Mouse (Mus musculus): ENCODE data around the gene Mvk.

Gene Mvk

DNA sequence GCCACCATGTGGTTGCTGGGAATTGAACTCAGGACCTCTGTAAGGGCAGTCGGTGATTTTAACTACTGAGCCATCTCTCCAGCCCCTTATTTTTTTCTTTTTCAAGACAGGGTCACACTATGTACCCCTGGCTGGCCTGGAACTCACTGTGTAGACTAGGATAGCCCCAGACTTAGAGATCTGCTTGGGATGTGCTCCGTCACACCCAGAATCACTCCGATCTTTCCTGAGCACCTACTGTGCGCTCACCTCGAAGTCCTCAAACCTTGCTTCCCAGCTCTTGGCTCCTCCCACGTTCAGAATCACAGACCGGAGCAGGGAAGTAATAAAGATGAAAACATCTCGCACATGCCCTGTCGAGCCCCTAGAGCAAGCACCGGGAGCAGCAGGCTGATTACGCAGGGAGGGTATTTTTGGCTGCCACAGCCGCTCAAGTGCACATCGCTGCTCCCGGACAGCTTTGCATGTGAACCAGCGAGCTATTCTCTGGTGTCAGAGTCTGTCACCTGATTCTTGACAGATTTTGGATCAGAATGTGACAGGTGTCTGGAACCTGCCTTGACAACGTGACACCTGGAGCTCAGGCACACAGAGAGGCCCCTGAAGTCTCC, 13.0 kb downstream of the Mvk start:
- no peak for DNase-seq (ENCODE audit: low spot score)

- peak; percentile 69 for DNase-seq (ENCODE audit: low spot score)
These were observed 17.2 kb downstream of the Mvk start for GRCm38 (mm10) chr5:114461238-114461637.

- DNase-seq (ENCODE audit: low spot score): no peak
These were observed 18.3 kb downstream of the Mvk start for GRCm38 (mm10) chr5:114462067-114463040.

DNA sequence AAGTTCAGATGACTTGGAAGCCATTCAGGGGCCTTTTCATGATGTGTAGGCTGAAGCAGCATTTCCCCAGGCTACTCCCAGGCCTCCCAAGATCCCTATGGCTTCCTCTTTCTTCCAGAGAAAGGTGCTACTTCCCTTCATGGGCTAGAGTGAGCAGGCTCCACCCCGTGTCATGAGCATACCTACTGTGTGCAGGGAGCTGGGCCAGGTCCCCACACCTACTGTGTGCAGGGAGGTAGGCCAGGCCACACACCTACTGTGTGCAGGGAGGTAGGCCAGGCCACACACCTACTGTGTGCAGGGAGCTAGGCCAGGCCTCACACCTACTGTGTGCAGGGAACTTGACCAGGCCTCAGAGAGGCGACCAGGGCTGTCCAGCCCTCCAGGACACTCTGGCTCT, 20.5 kb downstream of the Mvk start:
- DNase-seq (ENCODE audit: low spot score): no peak

DNA sequence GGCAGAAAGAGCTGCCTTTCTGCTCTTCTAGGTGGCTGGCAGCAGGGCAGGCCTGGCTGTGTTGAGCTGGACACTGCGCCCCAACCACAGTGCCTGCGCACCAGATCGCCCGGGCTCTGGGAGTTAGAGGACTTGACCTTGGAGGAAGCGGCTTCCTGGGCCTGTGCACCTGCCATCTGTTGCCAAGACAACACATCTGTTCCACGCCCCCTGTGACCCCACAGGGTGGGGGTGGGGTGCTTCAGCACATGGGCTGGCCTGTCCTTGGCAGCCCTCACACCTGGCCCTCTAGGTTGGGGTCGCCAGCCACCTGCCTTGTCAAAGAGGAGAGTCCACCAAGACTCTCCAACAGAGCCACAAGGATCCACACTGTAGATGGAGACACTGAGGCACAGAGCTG, 21.6 kb downstream of the Mvk start:
- peak; percentile 25 for DNase-seq (ENCODE audit: low spot score)

DNA sequence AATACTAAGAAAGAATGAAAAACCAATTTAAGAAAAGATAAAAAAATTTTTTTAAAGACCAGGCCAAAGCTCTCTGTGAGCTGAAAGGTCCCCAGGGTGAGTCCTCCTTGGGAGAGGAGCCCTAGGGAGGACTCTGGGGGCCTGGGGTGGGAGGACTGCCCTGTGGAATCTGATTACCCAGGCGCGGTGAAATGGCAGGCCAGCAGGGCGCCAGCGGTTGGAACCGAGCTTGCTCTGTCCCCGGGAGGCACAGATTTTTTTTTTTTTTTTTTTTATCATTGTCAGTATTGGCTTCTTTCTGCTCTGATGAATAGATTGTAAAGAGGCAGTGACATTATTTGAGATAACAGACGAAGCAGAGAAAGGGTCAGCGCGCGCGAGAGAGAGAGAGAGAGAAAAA, 22.9 kb downstream of the Mvk start:
- no peak for DNase-seq (ENCODE audit: low spot score)

- peak; percentile 82 for DNase-seq (ENCODE audit: low spot score)
These were observed 23.4 kb downstream of the Mvk start for GRCm38 (mm10) chr5:114467430-114467829.

DNA sequence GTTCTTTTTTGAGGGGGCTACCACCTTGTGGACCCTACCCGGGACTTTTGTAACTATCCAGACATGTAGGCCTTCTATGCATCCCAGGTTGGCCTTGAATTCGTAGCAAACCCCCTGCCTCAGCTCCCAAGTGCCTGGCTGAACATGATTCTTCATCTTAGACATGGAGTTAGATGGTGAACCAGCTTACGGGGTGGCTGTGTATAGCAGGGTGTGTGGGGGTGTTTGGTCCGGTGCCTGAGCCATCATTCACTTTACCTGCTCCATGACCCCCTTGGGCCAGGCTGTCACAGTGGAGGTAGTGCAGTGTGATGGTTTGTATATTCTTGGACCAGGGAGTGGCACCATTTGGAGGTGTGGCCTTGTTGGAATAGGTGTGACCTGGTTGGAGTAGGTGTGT, 23.9 kb downstream of the Mvk start:
- no peak for DNase-seq (ENCODE audit: low spot score)

DNA sequence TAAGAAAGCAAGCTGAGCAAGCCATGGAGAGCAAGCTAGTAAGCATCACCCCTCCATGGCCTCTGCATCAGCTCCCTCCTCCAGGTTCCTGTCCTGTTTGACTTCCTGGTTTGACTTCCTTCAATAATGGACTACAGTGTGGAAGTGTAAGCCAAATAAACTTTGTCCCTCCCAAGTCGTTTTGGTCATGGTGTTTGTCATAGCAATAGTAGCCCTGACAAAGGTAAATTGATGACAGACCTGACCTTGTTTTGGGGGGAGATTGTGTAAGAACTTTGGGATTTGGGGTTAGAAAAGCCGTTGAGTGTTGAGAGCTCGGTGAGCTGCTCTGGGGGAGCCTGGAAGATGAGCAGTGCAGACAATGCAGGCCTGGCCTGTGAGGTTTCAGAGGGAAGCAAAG, 26.3 kb downstream of the Mvk start:
- no peak for DNase-seq (ENCODE audit: low spot score)

DNA sequence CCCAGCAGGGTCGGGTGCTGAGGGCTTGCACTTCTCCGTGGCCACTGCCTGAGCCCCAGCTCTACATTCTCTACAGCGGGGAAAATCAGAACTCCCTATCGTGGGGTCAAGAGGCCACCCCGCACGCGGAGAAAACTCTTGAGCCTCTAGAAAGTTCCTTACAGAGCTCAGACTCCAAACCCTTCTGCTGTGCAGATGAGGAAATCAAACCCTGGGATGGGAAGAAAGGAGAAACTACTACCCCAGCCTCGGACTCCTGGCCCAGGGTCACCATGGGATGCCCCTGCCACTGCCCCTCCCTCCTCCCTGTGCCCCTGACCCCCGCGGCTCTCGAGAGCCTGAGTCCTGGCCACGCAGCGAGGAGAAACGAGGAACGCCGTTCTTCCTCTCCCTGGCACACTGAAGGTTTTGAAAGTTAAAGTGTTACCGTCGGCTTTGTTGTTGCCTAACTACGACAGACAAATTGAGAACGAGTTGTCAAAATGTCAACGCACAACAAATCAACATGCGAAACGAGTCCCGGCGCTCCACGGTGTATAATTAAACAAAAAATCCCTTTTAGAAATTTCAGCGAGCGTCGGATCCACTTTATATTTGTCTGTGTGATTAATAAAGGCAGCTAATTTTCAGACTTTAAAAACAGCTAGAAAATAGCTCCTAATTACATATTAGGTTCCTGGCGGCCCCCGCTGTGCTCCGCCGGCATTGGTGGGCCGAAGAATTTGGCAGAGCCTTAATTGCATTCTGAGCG, 30.8 kb downstream of the Mvk start:
- DNase-seq (ENCODE audit: low spot score): no peak

DNA sequence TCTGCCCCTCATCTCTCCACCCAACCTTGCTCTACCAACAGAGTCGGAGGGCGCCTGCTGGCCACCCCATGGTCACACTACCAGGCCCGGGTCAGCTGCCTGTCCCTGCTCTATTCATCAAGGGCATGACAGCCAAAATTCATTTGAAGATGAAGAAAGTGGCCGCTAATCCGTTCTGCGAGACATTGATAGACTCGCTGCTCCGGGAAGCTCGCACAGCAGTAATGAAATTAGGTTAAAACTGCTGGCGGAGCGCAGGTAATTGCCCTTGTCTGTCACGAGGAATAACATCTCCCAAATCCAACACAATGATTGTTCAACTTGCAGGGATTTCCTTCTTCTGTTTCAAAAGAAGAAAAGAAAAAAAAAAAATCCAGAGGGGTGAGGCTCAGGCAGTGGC, 34.2 kb downstream of the Mvk start:
- no peak for DNase-seq (ENCODE audit: low spot score)

GRCm38 (mm10) chr5:114482587-114483011, 38.5 kb downstream of the Mvk start:
- no peak for DNase-seq (ENCODE audit: low spot score)

DNA sequence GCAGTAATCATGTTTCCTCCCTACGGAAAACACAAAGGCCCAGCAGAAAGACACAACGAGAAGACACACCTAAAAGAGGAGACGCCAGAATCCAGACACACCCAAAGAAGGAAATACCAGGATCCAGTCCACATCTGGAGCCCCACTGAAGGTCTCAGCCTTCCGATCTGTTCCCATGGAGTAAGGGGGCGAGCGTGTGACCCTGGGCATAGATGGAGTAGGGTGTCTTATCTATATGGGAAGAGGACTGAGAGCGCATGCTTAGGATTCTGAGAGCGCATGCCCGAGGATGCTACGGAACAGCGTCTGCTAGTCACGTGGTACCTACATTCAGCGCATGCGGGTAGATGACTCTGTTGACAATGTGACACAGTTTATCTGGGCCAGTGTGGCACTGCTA, 41.6 kb downstream of the Mvk start:
- DNase-seq (ENCODE audit: low spot score): no peak

DNA sequence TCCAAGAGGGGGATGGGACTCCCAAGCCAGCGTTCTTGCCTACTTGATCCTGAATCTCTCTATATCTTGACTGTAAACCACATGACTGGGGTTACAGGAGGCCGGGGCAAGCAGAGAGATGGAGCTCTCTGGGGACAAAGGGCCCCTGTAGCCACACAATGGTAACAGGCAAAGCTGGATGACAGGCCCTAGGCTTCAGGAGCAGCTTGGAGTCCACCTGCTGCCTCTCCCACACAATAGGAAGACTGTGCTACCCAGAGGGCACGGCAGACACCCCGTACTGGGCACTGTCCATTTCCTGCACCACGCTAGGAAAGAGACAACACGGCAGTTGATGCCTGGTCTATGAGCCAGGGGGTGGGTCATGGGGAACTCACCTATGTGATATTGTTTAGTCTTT, 45.5 kb downstream of the Mvk start:
- no peak for DNase-seq (ENCODE audit: low spot score)

GRCm38 (mm10) chr5:114490241-114490640, 46.2 kb downstream of the Mvk start:
- DNase-seq (ENCODE audit: low spot score): no peak

DNA sequence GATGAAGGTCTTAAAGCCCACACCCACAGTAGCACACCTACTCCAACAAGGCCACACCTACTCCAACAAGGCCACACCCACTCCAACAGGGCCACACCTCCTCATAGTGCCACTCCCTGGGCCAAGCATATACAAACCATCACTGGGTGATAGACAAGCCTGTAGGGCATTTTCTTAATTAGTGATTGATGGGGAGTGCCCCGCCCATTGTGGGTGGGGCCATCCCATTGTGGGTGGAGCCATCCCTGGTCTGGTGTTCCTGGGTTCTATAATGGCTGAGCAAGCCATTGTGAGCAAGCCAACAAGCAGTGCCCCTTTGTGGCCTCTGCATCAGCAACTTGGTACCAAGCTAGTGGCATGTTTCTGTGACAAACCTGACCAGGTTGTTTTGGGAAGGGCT, 50.7 kb downstream of the Mvk start:
- DNase-seq (ENCODE audit: low spot score): no peak

DNA sequence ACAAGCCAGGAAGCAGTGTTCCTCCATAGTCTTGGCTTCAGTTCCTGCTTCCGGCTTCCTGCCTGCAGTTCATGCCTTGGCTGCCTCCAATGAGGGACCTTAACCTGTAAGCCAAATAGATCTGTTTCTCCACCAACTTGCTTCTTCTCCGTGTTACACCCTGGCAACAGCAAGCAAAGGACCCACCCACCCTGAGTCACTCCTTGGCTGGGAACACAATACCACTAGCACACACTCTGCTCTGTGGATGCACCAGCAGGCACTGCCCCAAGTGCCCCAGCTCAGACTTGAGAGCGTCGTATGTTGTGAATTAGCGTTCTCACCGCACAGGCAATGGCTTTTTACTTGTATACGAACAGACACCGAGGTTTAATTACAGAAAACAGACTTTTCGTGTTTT, 57.2 kb downstream of the Mvk start:
- DNase-seq (ENCODE audit: low spot score): no peak

DNA sequence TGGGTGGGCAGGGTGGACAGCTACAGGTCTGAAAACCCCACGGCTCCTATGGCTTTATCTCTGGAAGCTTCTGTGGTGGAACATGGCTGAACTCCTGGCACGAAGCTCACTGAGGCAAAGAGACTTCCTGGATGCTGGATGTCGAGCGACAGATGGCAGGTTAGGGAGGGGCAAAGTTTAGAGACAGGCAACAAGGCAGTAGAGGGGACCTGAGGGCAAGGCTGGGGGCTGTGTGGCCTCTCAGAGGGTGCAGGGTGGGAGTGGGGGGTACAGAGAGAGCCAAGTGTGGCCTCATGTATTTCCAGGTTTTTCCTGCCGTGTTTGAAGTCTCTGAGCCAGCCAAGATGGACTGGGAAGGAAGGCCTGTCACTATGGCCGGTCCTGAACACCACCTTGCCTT, 60.8 kb downstream of the Mvk start:
- DNase-seq (ENCODE audit: low spot score): no peak

DNA sequence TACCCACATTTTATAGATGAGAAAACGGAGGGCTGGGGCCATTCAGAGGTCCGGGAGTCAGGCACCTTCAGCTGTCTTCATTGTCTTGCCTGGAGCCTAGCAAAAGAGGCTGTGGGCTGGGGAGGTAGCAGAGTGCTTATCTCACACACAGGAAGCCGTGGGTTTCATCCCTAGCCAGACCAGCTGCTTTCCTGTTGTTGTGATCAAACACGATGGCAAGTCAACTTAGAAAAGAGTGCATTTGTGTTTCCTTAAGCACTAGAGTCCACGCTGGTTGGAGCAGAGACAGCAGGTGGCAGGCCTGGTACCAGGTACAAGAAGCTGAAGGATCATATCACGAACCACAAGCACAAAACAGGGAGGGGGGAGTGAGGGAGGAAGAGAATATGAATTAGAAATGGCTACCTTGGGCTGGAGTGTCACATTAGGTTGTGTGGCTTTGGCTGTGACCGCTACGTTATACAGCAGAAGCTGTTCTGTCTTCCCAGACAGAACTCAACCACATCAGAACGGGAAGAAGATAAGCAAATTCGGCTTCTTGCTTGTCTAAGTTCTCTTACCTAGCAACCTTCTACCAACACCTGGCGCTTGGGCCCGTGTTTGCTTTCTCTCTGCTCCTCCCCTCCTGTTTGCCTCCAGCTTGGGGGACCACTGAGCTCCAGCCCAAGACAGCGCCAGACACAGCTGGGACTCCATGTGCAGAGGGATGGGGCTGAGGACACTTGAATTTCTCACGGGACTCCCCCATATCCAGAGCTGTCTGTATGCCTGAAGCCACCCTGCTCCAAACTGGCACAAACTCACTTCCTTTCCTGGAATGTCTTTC, 61.4 kb downstream of the Mvk start:
- DNase-seq (ENCODE audit: low spot score): no peak

- DNase-seq (ENCODE audit: low spot score): no peak
These were observed 63.3 kb downstream of the Mvk start for GRCm38 (mm10) chr5:114507394-114507793.

DNA sequence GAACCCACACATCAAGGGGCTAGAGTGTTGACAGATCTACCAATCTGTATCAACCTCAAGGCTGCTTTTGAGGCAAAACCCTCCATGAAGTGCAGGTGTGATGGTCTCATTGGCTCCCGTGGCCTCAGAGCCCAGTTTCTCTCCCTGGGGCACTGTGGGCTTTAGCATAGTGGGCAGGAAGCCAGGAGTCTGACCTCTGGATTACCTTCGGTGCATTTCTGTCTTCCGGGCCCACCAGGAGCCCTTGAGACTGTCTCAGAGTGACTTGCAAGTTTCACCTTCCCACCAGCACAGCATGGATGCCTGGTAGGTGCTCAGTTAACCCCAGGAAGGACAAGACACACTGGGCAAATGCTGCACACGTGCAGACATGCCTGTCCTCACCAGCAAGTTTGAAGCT, 63.9 kb downstream of the Mvk start:
- no peak for DNase-seq (ENCODE audit: low spot score)

GRCm38 (mm10) chr5:114509461-114509860, 65.4 kb downstream of the Mvk start:
- DNase-seq (ENCODE audit: low spot score): no peak

Data from yolk sac, embryonic 10.5 days (tissue).